8 mouse cellular contexts compared by ENCODE assay signal in genomic region chr6:67266159-67266657, GRCm38 (mm10). TPM values are rescaled to one million over a fixed set of nuclear protein-coding genes. Genes with fewer than 3 reads are reported as not detected.
DNase-seq lines count a peak whose midpoint lies in the region; ATAC-seq and TF ChIP-seq lines count a peak whose summit lies in the region.

No protein-coding gene starts in this region.

- peak overlapping the region; percentile 79 for H3K27ac ChIP-seq in lung, embryonic 14.5 days (ENCODE audit: low read depth)
- peak overlapping the region; percentile 93 for H3K27ac ChIP-seq in hindbrain, postnatal 0 days
- peak overlapping the region; percentile 72; the same call in 1 of the 2 replicates for H3K27ac ChIP-seq in stomach, embryonic 14.5 days (ENCODE audit: low read length)

- H3K9ac ChIP-seq in lung, embryonic 14.5 days, result peak overlapping the region; percentile 54
- peak overlapping the region; percentile 54 for H3K9ac ChIP-seq in hindbrain, postnatal 0 days (replicated peaks; ENCODE audit: low read length)
- H3K9ac ChIP-seq in stomach, embryonic 14.5 days (replicated peaks; ENCODE audit: low read depth, low read length), result peak overlapping the region; percentile 34; the same call in 1 of the 2 replicates

- DNase-seq in lung, embryonic 14.5 days, result peak; percentile 71
- no peak for DNase-seq in lung, postnatal 4 days
- DNase-seq in hindbrain, postnatal 0 days (ENCODE audit: low spot score), result peak; percentile 42
- DNase-seq in lung, postnatal 25 days (ENCODE audit: low spot score), result peak; percentile 39
- DNase-seq in cerebellum, adult 8-10 months, result no peak

- H3K27me3 ChIP-seq in lung, embryonic 14.5 days (ENCODE audit: insufficient read depth, low read length), result no peaks in the 10 kb centered on the region
- H3K27me3 ChIP-seq in hindbrain, postnatal 0 days (ENCODE audit: insufficient read depth, low read length), result no peaks in the 10 kb centered on the region
- H3K27me3 ChIP-seq in stomach, embryonic 14.5 days (ENCODE audit: control insufficient read depth, insufficient read depth, low read length), result no peaks in the 10 kb centered on the region

- H3K9me3 ChIP-seq in lung, embryonic 14.5 days (ENCODE audit: low read depth, low read length), result no peaks in the 10 kb centered on the region
- H3K9me3 ChIP-seq in hindbrain, postnatal 0 days (ENCODE audit: low read length), result no peaks in the 10 kb centered on the region
- H3K9me3 ChIP-seq in stomach, embryonic 14.5 days (ENCODE audit: control insufficient read depth, low read depth, low read length), result no peaks in the 10 kb centered on the region

- peak; percentile 75 for ATAC-seq in lung, embryonic 14.5 days (ENCODE audit: insufficient read depth)
- ATAC-seq in activated CD4-positive, CD25-positive, alpha-beta regulatory T cell, adult 4 months, result peak; percentile 26
- ATAC-seq in erythroblast, adult 5-6 weeks (replicated peaks; ENCODE audit: low FRiP score, poor library complexity, severe bottlenecking), result peak; percentile 58
- ATAC-seq in hindbrain, postnatal 0 days, result peak; percentile 73
- ATAC-seq in stomach, embryonic 14.5 days (ENCODE audit: insufficient number of reproducible peaks, insufficient read depth, low FRiP score, low read depth), result no peak; the same call in none of the 2 replicates

- H3K4me1 ChIP-seq in lung, embryonic 14.5 days (ENCODE audit: insufficient read depth), result no peaks in the 10 kb centered on the region
- peaks cover 8% of the 10 kb centered on the region; the same call in 1 of the 2 replicates for H3K4me1 ChIP-seq in hindbrain, postnatal 0 days (ENCODE audit: insufficient read depth, low read length)
- 0 out of 2 replicates have a peak, but pooled peaks cover 3% of the 10 kb centered on the region for H3K4me1 ChIP-seq in stomach, embryonic 14.5 days (ENCODE audit: control insufficient read depth, insufficient read depth, low read length)

- TF ChIP-seq CTCF in lung, embryonic 14.5 days (IDR thresholded peaks at IDR 0.05; ENCODE audit: low read depth), result no peak
- no peak for TF ChIP-seq CTCF in hindbrain, postnatal 0 days (IDR thresholded peaks at IDR 0.05; ENCODE audit: low read depth)

- H3K4me3 ChIP-seq in lung, embryonic 14.5 days (ENCODE audit: low read depth, low read length), result peak overlapping the region; percentile 99
- H3K4me3 ChIP-seq in hindbrain, postnatal 0 days (ENCODE audit: low read length), result peak overlapping the region; percentile 85
- H3K4me3 ChIP-seq in stomach, embryonic 14.5 days (ENCODE audit: low read depth, low read length), result peak overlapping the region; percentile 99

- under 1% methylated on average over 23 of the region's 23 CpGs for whole genome bisulfite sequencing in lung, embryonic 14.5 days
- under 1% methylated on average over 23 of the region's 23 CpGs for WGBS in hindbrain, postnatal 0 days
- under 1% methylated on average over 23 of the region's 23 CpGs for whole genome bisulfite sequencing in stomach, embryonic 14.5 days

- peak overlapping the region; percentile 65 for H3K4me2 ChIP-seq in lung, embryonic 14.5 days
- peak overlapping the region; percentile 67 for H3K4me2 ChIP-seq in hindbrain, postnatal 0 days (ENCODE audit: low read depth, low read length)
- H3K4me2 ChIP-seq in stomach, embryonic 14.5 days (replicated peaks; ENCODE audit: low read depth, low read length), result peak overlapping the region; percentile 58

- H3K36me3 ChIP-seq in lung, embryonic 14.5 days (ENCODE audit: insufficient read depth), result 0 out of 2 replicates have a peak, but pooled peaks cover under 1% of the 10 kb centered on the region
- H3K36me3 ChIP-seq in hindbrain, postnatal 0 days (ENCODE audit: insufficient read depth, low read length), result no peaks in the 10 kb centered on the region
- H3K36me3 ChIP-seq in stomach, embryonic 14.5 days (ENCODE audit: control insufficient read depth, insufficient read depth, low read length), result no peaks in the 10 kb centered on the region

RNA-seq across cellular contexts. Expression of gene Serbp1, which starts 28.2 kb away (rescaled TPM):
- 503 and 516 TPM in 2 replicates for polyA plus RNA-seq in lung, embryonic 14.5 days (2014; fragmentation: Nextera tagmentation; extraction: Ambion mirVana)
- 100 to 1,000 TPM; 285 to 307 TPM for polyA plus RNA-seq in activated CD4-positive, CD25-positive, alpha-beta regulatory T cell, adult 4 months (2017; shearing (Covaris generic))
- total RNA-seq in erythroblast, adult 5-6 weeks (2015; ENCODE audit: low replicate concordance), result 288 and 330 TPM in 2 replicates
- total RNA-seq in erythroblast, adult 5-6 weeks (2017; ENCODE audit: low replicate concordance), result 416 and 434 TPM in 2 replicates
- 134 and 177 TPM in 2 replicates for total RNA-seq in hindbrain, postnatal 0 days (2014; rRNA removed)
- 283 and 302 TPM in 2 replicates for polyA plus RNA-seq in hindbrain, postnatal 0 days (2015; fragmentation: Nextera tagmentation; extraction: Ambion mirVana)
- 414 and 457 TPM in 2 replicates for polyA plus RNA-seq in stomach, embryonic 14.5 days (2014; fragmentation: Nextera tagmentation; extraction: Ambion mirVana)

Comparison
In these comparisons a context has a peak if more than half of its experiments do, and no peak if none do; other contexts are left out.
1. DNase-seq: peak in lung, embryonic 14.5 days (single experiment), hindbrain, postnatal 0 days (single experiment) and lung, postnatal 25 days (single experiment); none in lung, postnatal 4 days (0 of 2) and cerebellum, adult 8-10 months (single experiment).
2. Peak in every context shown above with its lines, with median percentiles within 50 percentile points of each other: H3K27ac ChIP-seq, H3K4me2 ChIP-seq, H3K4me3 ChIP-seq and H3K9ac ChIP-seq.